Mouse (Mus musculus): ENCODE measurements around the gene Ccdc136. TPM values are rescaled to one million over a fixed set of nuclear protein-coding genes. Genes with fewer than 3 reads are reported as not detected.
A peak's percentile ranks its signal among the peaks of the same experiment; 100 is the strongest.
"Not testable (repeated sequence)": the region's sequence is repeated elsewhere in the genome, so short reads cannot be mapped to it uniquely, and the experiment has no call there.

The Ccdc136 gene
- polyA plus RNA-seq, 1 experiment from 2014 or later: 5.6 TPM

DNA sequence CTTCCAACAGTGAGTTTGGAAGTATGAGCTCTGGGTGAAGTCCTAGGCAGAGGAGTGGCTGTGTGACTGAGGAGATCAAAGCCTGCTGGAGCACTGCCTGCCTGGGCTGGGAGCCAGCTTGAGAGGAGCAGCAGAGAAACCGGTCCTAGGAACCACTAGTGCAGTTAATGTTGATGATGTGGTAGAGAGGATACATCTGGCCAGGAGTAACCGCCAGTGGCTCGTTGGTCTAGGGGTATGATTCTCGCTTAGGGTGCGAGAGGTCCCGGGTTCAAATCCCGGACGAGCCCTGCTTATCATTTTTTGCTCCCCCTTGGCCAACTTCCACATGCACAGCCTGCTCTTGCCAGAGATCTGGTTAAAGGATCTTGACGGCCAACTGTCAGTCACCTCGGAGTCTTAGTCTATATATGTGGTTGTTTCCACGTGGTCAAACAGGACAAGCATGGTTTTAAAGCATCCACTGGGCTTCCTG lies 7.5 kb upstream of the Ccdc136 start:
- H3K27me3 ChIP-seq (replicated peaks; ENCODE audit: control insufficient read depth, insufficient read depth, low read length): peaks cover 21% of the 10 kb centered on the region
- WGBS: 10% methylated on average over 11 of the region's 11 CpGs
- H3K27ac ChIP-seq (ENCODE audit: low read depth, low read length): no peak overlapping the region
- peak; percentile 72 for ATAC-seq (replicated peaks; ENCODE audit: low FRiP score)
- H3K4me1 ChIP-seq (replicated peaks; ENCODE audit: control insufficient read depth, insufficient read depth, low read length): peaks cover 8% of the 10 kb centered on the region
- H3K4me3 ChIP-seq (ENCODE audit: low read depth, low read length): peak overlapping the region; percentile 52
- peak; percentile 74 for DNase-seq (ENCODE audit: low spot score)
- no peaks in the 10 kb centered on the region for H3K9me3 ChIP-seq (ENCODE audit: control insufficient read depth, low read length)
- no peak overlapping the region for H3K9ac ChIP-seq (ENCODE audit: low read depth, low read length)
- no peaks in the 10 kb centered on the region for H3K36me3 ChIP-seq (ENCODE audit: control insufficient read depth, insufficient read depth, low read length)
- H3K4me2 ChIP-seq: peak overlapping the region; percentile 76

- H3K27ac ChIP-seq (ENCODE audit: low read depth, low read length): no peak overlapping the region
- ATAC-seq (replicated peaks; ENCODE audit: low FRiP score) (no peak), DNase-seq (ENCODE audit: low spot score) (no peak)
- H3K9ac ChIP-seq (ENCODE audit: low read depth, low read length): 0 out of 2 replicates have a peak overlapping the region, but pooled peaks have one; percentile 3
- 45% methylated on average over 9 of the region's 9 CpGs for WGBS
- no peak overlapping the region; the same call in 1 of the 2 replicates for H3K4me2 ChIP-seq
- peaks cover 8% of the 10 kb centered on the region for H3K4me1 ChIP-seq (replicated peaks; ENCODE audit: control insufficient read depth, insufficient read depth, low read length)
- H3K4me3 ChIP-seq (ENCODE audit: low read depth, low read length): no peak overlapping the region
- no peaks in the 10 kb centered on the region for H3K9me3 ChIP-seq (ENCODE audit: control insufficient read depth, low read length)
- H3K27me3 ChIP-seq (replicated peaks; ENCODE audit: control insufficient read depth, insufficient read depth, low read length): peaks cover 29% of the 10 kb centered on the region
- H3K36me3 ChIP-seq (ENCODE audit: control insufficient read depth, insufficient read depth, low read length): no peaks in the 10 kb centered on the region
These were observed 6.7 kb upstream of the Ccdc136 start for GRCm38 (mm10) chr6:29389425-29389824.

GRCm38 (mm10) chr6:29390500-29390899 lies 5.6 kb upstream of the Ccdc136 start:
- H3K36me3 ChIP-seq (ENCODE audit: control insufficient read depth, insufficient read depth, low read length); H3K4me2 ChIP-seq; H3K27ac ChIP-seq (ENCODE audit: low read depth, low read length); DNase-seq (ENCODE audit: low spot score); H3K4me3 ChIP-seq (ENCODE audit: low read depth, low read length); H3K4me1 ChIP-seq (replicated peaks; ENCODE audit: control insufficient read depth, insufficient read depth, low read length); ATAC-seq (replicated peaks; ENCODE audit: low FRiP score); H3K9me3 ChIP-seq (ENCODE audit: control insufficient read depth, low read length); H3K9ac ChIP-seq (ENCODE audit: low read depth, low read length): not testable (repeated sequence)
- WGBS: 79% methylated on average over 1 of the region's 1 CpGs
- peaks cover 40% of the 10 kb centered on the region for H3K27me3 ChIP-seq (replicated peaks; ENCODE audit: control insufficient read depth, insufficient read depth, low read length)

DNA sequence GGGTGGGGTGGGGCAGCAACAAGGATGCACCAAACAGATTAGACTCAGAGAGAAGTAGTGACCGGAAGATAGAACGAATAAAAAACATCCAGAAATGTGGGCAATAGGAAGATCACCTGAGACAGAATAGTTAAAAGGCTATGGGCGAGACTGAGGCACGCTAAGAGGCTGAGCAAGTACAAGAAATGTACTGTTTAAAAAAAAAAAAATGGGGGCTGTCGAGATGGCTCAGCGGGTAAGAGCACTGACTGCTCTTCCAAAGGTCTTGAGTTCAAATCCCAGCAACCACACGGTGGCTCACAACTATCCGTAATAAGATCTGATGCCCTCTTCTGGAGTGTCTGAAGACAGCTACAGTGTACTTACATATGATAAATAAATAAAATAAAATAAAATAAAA lies 4.9 kb upstream of the Ccdc136 start:
- H3K36me3 ChIP-seq (ENCODE audit: control insufficient read depth, insufficient read depth, low read length); H3K27ac ChIP-seq (ENCODE audit: low read depth, low read length); H3K4me2 ChIP-seq; ATAC-seq (replicated peaks; ENCODE audit: low FRiP score); H3K4me3 ChIP-seq (ENCODE audit: low read depth, low read length); H3K9ac ChIP-seq (ENCODE audit: low read depth, low read length); DNase-seq (ENCODE audit: low spot score); H3K9me3 ChIP-seq (ENCODE audit: control insufficient read depth, low read length): not testable (repeated sequence)
- WGBS: 68% methylated on average over 8 of the region's 8 CpGs
- H3K4me1 ChIP-seq (replicated peaks; ENCODE audit: control insufficient read depth, insufficient read depth, low read length): peaks cover 12% of the 10 kb centered on the region
- peaks cover 47% of the 10 kb centered on the region for H3K27me3 ChIP-seq (replicated peaks; ENCODE audit: control insufficient read depth, insufficient read depth, low read length)

DNA sequence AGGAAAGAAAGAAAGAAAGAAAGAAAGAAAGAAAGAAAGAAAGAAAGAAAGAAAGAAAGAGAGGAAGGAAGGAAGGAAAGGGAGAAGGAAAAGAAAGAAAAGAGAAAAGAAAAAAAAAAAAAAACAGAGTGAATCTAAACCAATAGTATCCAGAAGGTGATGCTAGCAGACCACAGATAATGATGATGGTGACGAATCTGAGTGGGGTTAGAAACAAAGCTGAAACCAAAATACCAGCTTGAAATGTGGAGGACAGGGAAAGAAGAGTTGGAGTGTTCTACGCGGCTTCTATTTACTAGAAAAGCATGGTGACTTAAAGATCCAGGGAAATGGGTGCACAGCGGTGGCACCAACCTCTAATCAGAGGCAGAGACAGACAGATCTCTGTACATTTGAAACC lies 4.3 kb upstream of the Ccdc136 start:
- DNase-seq (ENCODE audit: low spot score) (no peak), ATAC-seq (replicated peaks; ENCODE audit: low FRiP score) (no peak)
- H3K4me1 ChIP-seq (replicated peaks; ENCODE audit: control insufficient read depth, insufficient read depth, low read length): peaks cover 12% of the 10 kb centered on the region
- H3K9ac ChIP-seq (ENCODE audit: low read depth, low read length): no peak overlapping the region
- H3K27me3 ChIP-seq (replicated peaks; ENCODE audit: control insufficient read depth, insufficient read depth, low read length): peaks cover 53% of the 10 kb centered on the region
- H3K4me3 ChIP-seq (ENCODE audit: low read depth, low read length): no peak overlapping the region
- WGBS: 62% methylated on average over 4 of the region's 4 CpGs
- no peak overlapping the region for H3K4me2 ChIP-seq
- no peak overlapping the region for H3K27ac ChIP-seq (ENCODE audit: low read depth, low read length)
- no peaks in the 10 kb centered on the region for H3K36me3 ChIP-seq (ENCODE audit: control insufficient read depth, insufficient read depth, low read length)
- no peaks in the 10 kb centered on the region for H3K9me3 ChIP-seq (ENCODE audit: control insufficient read depth, low read length)

DNA sequence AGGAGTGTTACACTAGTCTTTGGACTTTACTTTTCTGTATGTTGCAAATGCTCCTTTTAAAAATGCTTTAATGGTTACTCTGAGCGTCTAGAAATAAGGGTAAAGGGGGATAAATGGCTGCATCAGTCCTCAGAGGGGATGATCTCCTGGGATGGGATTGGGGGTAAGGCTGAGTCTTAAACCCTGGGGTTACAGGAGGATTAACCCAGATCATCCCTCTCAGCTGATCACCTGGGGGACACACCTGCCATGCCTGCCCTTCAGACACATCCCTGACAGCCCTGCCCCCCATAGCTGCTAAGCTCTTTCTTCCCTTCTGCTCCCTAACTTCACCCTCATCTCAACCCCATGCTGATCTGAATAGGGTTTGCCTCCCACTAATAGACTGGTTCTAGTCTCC lies 1.8 kb upstream of the Ccdc136 start:
- H3K9ac ChIP-seq (ENCODE audit: low read depth, low read length): no peak overlapping the region
- peaks cover 72% of the 10 kb centered on the region for H3K27me3 ChIP-seq (replicated peaks; ENCODE audit: control insufficient read depth, insufficient read depth, low read length)
- WGBS: 52% methylated on average over 1 of the region's 1 CpGs
- H3K27ac ChIP-seq (ENCODE audit: low read depth, low read length): no peak overlapping the region
- DNase-seq (ENCODE audit: low spot score): no peak
- H3K4me1 ChIP-seq (replicated peaks; ENCODE audit: control insufficient read depth, insufficient read depth, low read length): peaks cover 4% of the 10 kb centered on the region
- no peak overlapping the region for H3K4me2 ChIP-seq
- no peak overlapping the region for H3K4me3 ChIP-seq (ENCODE audit: low read depth, low read length)
- no peaks in the 10 kb centered on the region for H3K9me3 ChIP-seq (ENCODE audit: control insufficient read depth, low read length)
- no peaks in the 10 kb centered on the region for H3K36me3 ChIP-seq (ENCODE audit: control insufficient read depth, insufficient read depth, low read length)
- ATAC-seq (replicated peaks; ENCODE audit: low FRiP score): no peak

GRCm38 (mm10) chr6:29396714-29397540 lies 818 bp downstream of the Ccdc136 start:
- WGBS: 5% methylated on average over 24 of the region's 24 CpGs
- Histone ChIP-seq H3K4me1 (replicated peaks; ENCODE audit: control insufficient read depth, insufficient read depth, low read length) (peaks cover 4% of the 10 kb centered on the region), H3K9ac (ENCODE audit: low read depth, low read length) (0 out of 2 replicates have a peak overlapping the region, but pooled peaks have one; percentile 3), H3K36me3 (ENCODE audit: control insufficient read depth, insufficient read depth, low read length) (no peaks in the 10 kb centered on the region), H3K27me3 (replicated peaks; ENCODE audit: control insufficient read depth, insufficient read depth, low read length) (peaks cover 71% of the 10 kb centered on the region), H3K27ac (ENCODE audit: low read depth, low read length) (no peak overlapping the region), H3K9me3 (ENCODE audit: control insufficient read depth, low read length) (no peaks in the 10 kb centered on the region), H3K4me3 (ENCODE audit: low read depth, low read length) (peak overlapping the region; percentile 49), H3K4me2 (peak overlapping the region; percentile 59)
- ATAC-seq (replicated peaks; ENCODE audit: low FRiP score): peak; percentile 20; the same call in 1 of the 2 replicates
- DNase-seq (ENCODE audit: low spot score): no peak

DNA sequence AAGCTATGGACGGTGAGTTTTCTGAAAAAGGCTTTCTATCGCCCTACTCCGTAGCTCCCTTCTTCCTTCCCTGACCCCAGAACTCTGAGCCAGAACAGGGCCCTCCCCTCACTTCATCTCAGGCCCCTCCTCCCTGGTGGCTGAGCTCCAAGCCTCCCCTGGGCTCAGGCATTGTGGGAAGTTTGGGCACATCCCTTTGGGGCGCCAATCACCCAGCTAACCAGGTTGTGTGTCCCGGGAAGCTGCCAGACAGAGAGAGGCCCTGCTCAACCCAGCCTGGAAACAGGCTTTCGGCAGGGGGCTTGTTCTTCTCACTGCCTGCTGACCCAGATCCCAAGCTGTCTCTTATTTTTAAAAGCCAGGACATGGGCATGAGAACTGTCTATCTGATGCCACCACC lies 1.5 kb downstream of the Ccdc136 start:
- Histone ChIP-seq H3K27me3 (replicated peaks; ENCODE audit: control insufficient read depth, insufficient read depth, low read length) (peaks cover 66% of the 10 kb centered on the region), H3K27ac (ENCODE audit: low read depth, low read length) (no peak overlapping the region)
- 22% methylated on average over 6 of the region's 6 CpGs for WGBS

GRCm38 (mm10) chr6:29399851-29400250 lies 3.7 kb downstream of the Ccdc136 start:
- ATAC-seq (replicated peaks; ENCODE audit: low FRiP score): no peak
- DNase-seq (ENCODE audit: low spot score): no peak
- no peak overlapping the region for H3K27ac ChIP-seq (ENCODE audit: low read depth, low read length)
- H3K4me3 ChIP-seq (ENCODE audit: low read depth, low read length): no peak overlapping the region
- H3K4me2 ChIP-seq: no peak overlapping the region
- no peak overlapping the region for H3K9ac ChIP-seq (ENCODE audit: low read depth, low read length)
- no peaks in the 10 kb centered on the region for H3K36me3 ChIP-seq (ENCODE audit: control insufficient read depth, insufficient read depth, low read length)
- H3K9me3 ChIP-seq (ENCODE audit: control insufficient read depth, low read length): no peaks in the 10 kb centered on the region
- H3K4me1 ChIP-seq (replicated peaks; ENCODE audit: control insufficient read depth, insufficient read depth, low read length): peaks cover 6% of the 10 kb centered on the region
- peaks cover 58% of the 10 kb centered on the region for H3K27me3 ChIP-seq (replicated peaks; ENCODE audit: control insufficient read depth, insufficient read depth, low read length)
- WGBS: 80% methylated on average over 4 of the region's 4 CpGs

More for the DNA sequence above, 1.5 kb downstream of the Ccdc136 start:
- H3K4me1 ChIP-seq (replicated peaks; ENCODE audit: control insufficient read depth, insufficient read depth, low read length): peaks cover 4% of the 10 kb centered on the region
- H3K9me3 ChIP-seq (ENCODE audit: control insufficient read depth, low read length): no peaks in the 10 kb centered on the region
- no peak overlapping the region for H3K9ac ChIP-seq (ENCODE audit: low read depth, low read length)
- H3K4me3 ChIP-seq (ENCODE audit: low read depth, low read length): peak overlapping the region; percentile 49; the same call in 1 of the 2 replicates
- ATAC-seq (replicated peaks; ENCODE audit: low FRiP score) (no peak), DNase-seq (ENCODE audit: low spot score) (no peak)
- H3K36me3 ChIP-seq (ENCODE audit: control insufficient read depth, insufficient read depth, low read length): no peaks in the 10 kb centered on the region
- peak overlapping the region; percentile 59 for H3K4me2 ChIP-seq
